Mouse (Mus musculus) stomach, embryonic 16.5 days (tissue): ENCODE data around the gene Zfp946. TPM values are rescaled to one million over a fixed set of nuclear protein-coding genes. Genes with fewer than 3 reads are reported as not detected.

Source experiments
- ATAC-seq: fragments of 200-750 bp; cut with Nextera tagmentation; 2 replicates; pipeline ENCODE4 v1.8.0; 2017; ENCODE audit warnings: moderate number of reproducible peaks, moderate TSS enrichment; ENCODE audit not compliant: insufficient read depth, low FRiP score
- H3K27ac ChIP-seq: fragments of 300-500 bp; sonication (generic); 2 replicates; pipeline ENCODE4 v1.5.1; 2014; ENCODE audit warnings: low read length
- H3K27me3 ChIP-seq: fragments of 300-500 bp; sonication (generic); 2 replicates; pipeline ENCODE4 v1.6.1; 2014; ENCODE audit warnings: low read length, control low read depth, mixed read lengths; ENCODE audit not compliant: control insufficient read depth, insufficient read depth
- H3K36me3 ChIP-seq: fragments of 300-500 bp; sonication (generic); 2 replicates; pipeline ENCODE4 v1.6.1; 2014; ENCODE audit warnings: low read length; ENCODE audit not compliant: control insufficient read depth, insufficient read depth
- H3K4me1 ChIP-seq: fragments of 300-500 bp; sonication (generic); 2 replicates; pipeline ENCODE4 v1.6.1; 2014; ENCODE audit warnings: low read length, control low read depth, mixed read lengths; ENCODE audit not compliant: control insufficient read depth, insufficient read depth
- H3K4me2 ChIP-seq: fragments of 300-500 bp; sonication (generic); 2 replicates; pipeline ENCODE4 v1.6.1; 2014; ENCODE audit warnings: low read depth, low read length, mixed read lengths
- H3K4me3 ChIP-seq: fragments of 300-500 bp; sonication (generic); replicated peaks from 2 replicates; pipeline ENCODE4 v1.5.1; 2014; ENCODE audit warnings: mild to moderate bottlenecking, low read length
- H3K9ac ChIP-seq: fragments of 300-500 bp; sonication (generic); 2 replicates; pipeline ENCODE4 v1.6.1; 2014; ENCODE audit warnings: low read length
- H3K9me3 ChIP-seq: fragments of 300-500 bp; sonication (generic); replicated peaks from 2 replicates; pipeline ENCODE4 v1.6.1; 2016; ENCODE audit warnings: low read length, control low read depth; ENCODE audit not compliant: control insufficient read depth
- WGBS: fragments of 180-500 bp; shearing (Covaris S2); extraction: QIAGEN DNeasy Blood & Tissue Kit; methylation state at CpG from one replicate; pipeline ENCODE4 v1.1.7; 2014; 5-methylcytosine and 5-hydroxymethylcytosine counted together
- polyA plus RNA-seq: library from polyadenylated mRNA; unstranded; fragments of >200 nt; fragmentation: Nextera tagmentation; extraction: Ambion mirVana; gene quantifications from 2 replicates; pipeline ENCODE4 v1.2.1, GENCODE M21; 2015

Zfp946 gene
- 15.9 and 16.4 TPM in 2 replicates for polyA plus RNA-seq

- Histone ChIP-seq H3K9ac (peak within 1 kb of the TSS; percentile 79), H3K27ac (peak within 1 kb of the TSS; percentile 91), H3K27me3 (no peaks in the 10 kb centered on the region), H3K36me3 (no peaks in the 10 kb centered on the region), H3K9me3 (no peaks in the 10 kb centered on the region), H3K4me3 (peak within 1 kb of the TSS; percentile 57), H3K4me2 (peak within 1 kb of the TSS; percentile 69), H3K4me1 (0 out of 2 replicates have a peak, but pooled peaks cover 4% of the 10 kb centered on the region)
- ATAC-seq = peak; percentile 97
- under 1% methylated on average over 29 of the region's 29 CpGs for WGBS
These were observed at the start of gene Zfp946 for GRCm38 (mm10) chr17:22423952-22424617. Gene Zfp946 (plus strand): TSS chr17:22424222.

- no peaks in the 10 kb centered on the region for H3K9me3 ChIP-seq
- no peaks in the 10 kb centered on the region for H3K27me3 ChIP-seq
- H3K27ac ChIP-seq = no peak overlapping the region
- no peak overlapping the region for H3K4me3 ChIP-seq
- H3K36me3 ChIP-seq = no peaks in the 10 kb centered on the region
- H3K4me1 ChIP-seq = no peaks in the 10 kb centered on the region
- WGBS = 74% methylated on average over 2 of the region's 2 CpGs
- no peak for ATAC-seq
- H3K4me2 ChIP-seq = no peak overlapping the region
- no peak overlapping the region for H3K9ac ChIP-seq
These were observed 13.3 kb upstream of the Zfp946 start for GRCm38 (mm10) chr17:22410756-22411155.

DNA sequence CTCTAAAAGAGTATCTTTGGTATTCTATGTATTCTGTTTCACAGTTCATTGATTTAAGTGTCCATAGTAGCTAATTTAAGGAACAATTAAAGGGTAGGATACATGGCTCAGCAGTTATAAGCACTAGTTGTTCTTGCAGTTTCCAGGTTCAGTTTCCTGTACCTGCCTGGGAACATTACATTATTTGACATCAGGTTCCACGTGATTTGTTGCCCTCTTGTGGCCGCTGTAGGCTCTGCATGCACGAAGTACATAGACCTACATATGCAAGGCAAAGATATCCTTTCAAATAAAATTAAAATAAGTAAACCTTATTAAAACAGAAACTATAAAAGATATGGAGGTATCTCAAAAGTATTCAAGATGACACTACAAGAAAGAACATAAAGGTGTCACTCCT lies 6.5 kb upstream of the Zfp946 start:
- no peak for ATAC-seq
- H3K9ac ChIP-seq = no peak overlapping the region
- H3K9me3 ChIP-seq = no peaks in the 10 kb centered on the region
- no peaks in the 10 kb centered on the region for H3K27me3 ChIP-seq
- no peak overlapping the region for H3K27ac ChIP-seq
- H3K4me3 ChIP-seq = no peak overlapping the region
- no peak overlapping the region for H3K4me2 ChIP-seq
- H3K4me1 ChIP-seq = no peaks in the 10 kb centered on the region
- WGBS = 2% methylated on average over 3 of the region's 3 CpGs
- H3K36me3 ChIP-seq = no peaks in the 10 kb centered on the region

DNA sequence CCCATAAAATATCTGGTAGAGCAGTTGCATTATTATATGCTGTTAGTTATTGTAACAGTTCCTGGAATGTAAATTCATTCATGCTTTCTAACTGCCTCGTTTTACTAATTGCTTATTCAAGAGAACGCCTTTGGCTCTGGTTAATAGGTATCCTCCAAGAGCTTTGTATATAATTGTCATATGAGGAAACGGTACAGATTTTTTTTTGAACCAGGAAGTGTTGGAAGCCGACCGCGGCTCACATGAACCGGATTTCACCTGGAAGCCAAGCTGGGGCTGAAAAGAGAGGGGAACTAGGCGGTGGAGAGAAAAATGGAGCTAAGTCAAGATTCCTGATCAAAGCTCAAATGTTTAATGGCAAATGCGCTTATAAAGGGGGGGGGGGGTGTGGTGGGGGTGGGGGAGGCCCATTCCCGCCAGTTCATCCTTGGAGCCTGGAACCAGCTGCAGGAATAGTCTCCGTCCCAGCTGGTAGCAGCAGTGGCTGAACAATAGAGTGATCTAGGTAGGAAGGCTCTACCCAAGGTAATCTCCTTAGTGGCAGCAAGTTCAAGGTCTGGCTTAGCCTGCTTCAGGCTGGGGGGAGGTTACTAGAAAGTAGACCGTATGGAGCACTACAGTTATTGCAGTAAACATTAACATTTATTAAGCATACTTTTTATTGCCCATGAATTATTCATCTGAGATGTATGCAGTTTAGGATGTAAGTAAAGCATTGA lies 773 bp downstream of the Zfp946 start:
- H3K9me3 ChIP-seq = no peaks in the 10 kb centered on the region
- peak overlapping the region; percentile 57 for H3K4me3 ChIP-seq
- H3K4me2 ChIP-seq = peak overlapping the region; percentile 69
- no peaks in the 10 kb centered on the region for H3K27me3 ChIP-seq
- peak overlapping the region; percentile 91 for H3K27ac ChIP-seq
- peak overlapping the region; percentile 68 for H3K9ac ChIP-seq
- no peak for ATAC-seq
- H3K36me3 ChIP-seq = no peaks in the 10 kb centered on the region
- H3K4me1 ChIP-seq = 0 out of 2 replicates have a peak, but pooled peaks cover 4% of the 10 kb centered on the region
- WGBS = 2% methylated on average over 12 of the region's 12 CpGs

- no peak overlapping the region for H3K27ac ChIP-seq
- no peak overlapping the region for H3K4me2 ChIP-seq
- H3K4me3 ChIP-seq = no peak overlapping the region
- H3K9ac ChIP-seq = no peak overlapping the region
- H3K4me1 ChIP-seq = no peaks in the 10 kb centered on the region
- no peaks in the 10 kb centered on the region for H3K27me3 ChIP-seq
- peaks cover 12% of the 10 kb centered on the region for H3K36me3 ChIP-seq
- WGBS = 85% methylated on average over 3 of the region's 3 CpGs
- ATAC-seq = no peak
- H3K9me3 ChIP-seq = no peaks in the 10 kb centered on the region
These were observed 23.7 kb downstream of the Zfp946 start for GRCm38 (mm10) chr17:22447684-22448083.

- Histone ChIP-seq H3K4me2 (no peak overlapping the region), H3K4me1 (no peaks in the 10 kb centered on the region), H3K9ac (no peak overlapping the region), H3K36me3 (no peaks in the 10 kb centered on the region), H3K27ac (no peak overlapping the region), H3K27me3 (no peaks in the 10 kb centered on the region), H3K4me3 (no peak overlapping the region), H3K9me3 (no peaks in the 10 kb centered on the region)
- WGBS = 72% methylated on average over 4 of the region's 4 CpGs
- no peak for ATAC-seq
These were observed 73.1 kb downstream of the Zfp946 start for GRCm38 (mm10) chr17:22497120-22497519.

Other genes with a start within 250 kb of the Zfp946 start
- 3.2 and 3.3 TPM in 2 replicates for gene Zfp994, start 198.6 kb upstream of the Zfp946 start, polyA plus RNA-seq
- 10.5 and 10.6 TPM in 2 replicates for gene CT030661.1, start 109.4 kb upstream of the Zfp946 start, polyA plus RNA-seq
- 11.8 and 13.9 TPM in 2 replicates for gene Zfp944, start 62.8 kb upstream of the Zfp946 start, polyA plus RNA-seq
- gene Zfp758, start 62.8 kb upstream of the Zfp946 start, polyA plus RNA-seq = 9.4 and 12.0 TPM in 2 replicates
- gene Vmn2r111, start 149.3 kb downstream of the Zfp946 start, polyA plus RNA-seq = not detected in 2 replicates
- gene Vmn2r112, start 176.7 kb downstream of the Zfp946 start, polyA plus RNA-seq = not detected in 2 replicates